Mouse (Mus musculus): ENCODE results near the gene Wdr20.
"Not testable (repeated sequence)": the region's sequence is repeated elsewhere in the genome, so short reads cannot be mapped to it uniquely, and the experiment has no call there.

Gene Wdr20

GRCm38 (mm10) chr12:110713784-110714183 lies 24.0 kb upstream of the Wdr20 start:
- DNase-seq (ENCODE audit: low spot score in 2 of 2), result no peak

DNA sequence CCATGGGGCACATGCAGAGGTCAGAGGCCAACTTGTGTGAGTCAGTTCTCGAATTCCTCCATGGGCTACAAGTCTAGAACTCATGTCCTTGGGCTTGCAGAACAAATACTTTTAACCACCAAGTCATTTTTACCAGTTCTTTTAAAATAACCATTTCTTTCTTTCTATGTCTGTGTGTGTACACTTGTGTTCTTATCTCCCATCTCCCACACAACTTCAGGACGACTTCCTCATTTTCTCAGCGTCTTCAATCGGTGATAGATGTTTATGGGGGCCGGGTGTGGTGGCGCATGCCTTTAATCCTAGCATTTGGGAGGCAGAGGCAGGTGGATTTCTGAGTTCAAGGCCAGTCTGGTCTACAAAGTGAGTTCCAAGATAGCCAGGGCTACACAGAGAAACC lies 23.5 kb upstream of the Wdr20 start:
- DNase-seq (ENCODE audit: low spot score in 2 of 2), result no peak

DNA sequence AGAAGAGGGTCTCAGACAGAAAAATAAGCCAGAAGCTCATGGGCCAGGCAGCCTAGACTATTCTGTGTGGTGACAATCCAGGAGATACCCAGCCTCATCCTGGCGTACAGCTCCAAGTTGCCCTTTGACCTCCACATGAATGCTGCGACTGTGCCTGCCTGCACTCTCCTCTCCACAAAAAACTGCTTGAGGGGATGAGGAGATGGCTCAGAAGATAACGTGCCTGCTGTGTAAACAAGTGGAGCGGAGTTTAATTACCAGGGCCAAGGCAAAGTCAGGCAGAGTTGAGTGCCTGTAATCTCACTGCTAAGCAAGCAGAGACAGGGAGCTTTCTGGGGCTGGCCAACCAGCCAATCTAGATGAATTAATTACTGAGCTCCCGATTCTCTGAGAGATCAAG lies 21.7 kb upstream of the Wdr20 start:
- DNase-seq (ENCODE audit: low spot score in 2 of 2), result no peak

- no peak for DNase-seq (ENCODE audit: low spot score in 2 of 2)
Measured at GRCm38 (mm10) chr12:110725051-110725450, 12.7 kb upstream of the Wdr20 start.

- no peak for DNase-seq (ENCODE audit: low spot score in 2 of 2)
Measured at GRCm38 (mm10) chr12:110725489-110725888, 12.3 kb upstream of the Wdr20 start.

DNA sequence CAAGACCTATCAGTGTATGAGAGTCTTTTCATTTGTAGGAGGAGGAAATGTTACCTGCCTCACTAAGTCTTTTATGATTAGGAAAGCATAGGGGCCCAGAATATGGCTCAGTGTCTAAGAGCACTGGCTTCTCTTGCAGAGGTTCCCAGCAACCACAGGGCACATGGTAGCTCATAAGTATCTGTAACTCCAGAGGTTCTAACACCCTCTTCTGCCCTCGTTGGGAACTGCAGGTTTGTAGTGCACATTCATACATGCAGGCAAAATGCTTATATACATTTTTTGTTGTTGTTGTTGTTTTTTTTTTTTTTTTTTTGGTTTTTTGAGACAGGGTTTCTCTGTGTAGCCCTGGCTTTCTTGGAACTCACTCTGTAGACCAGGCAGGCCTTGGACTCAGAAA lies 11.3 kb upstream of the Wdr20 start:
- DNase-seq (ENCODE audit: low spot score in 2 of 2), result no peak

DNA sequence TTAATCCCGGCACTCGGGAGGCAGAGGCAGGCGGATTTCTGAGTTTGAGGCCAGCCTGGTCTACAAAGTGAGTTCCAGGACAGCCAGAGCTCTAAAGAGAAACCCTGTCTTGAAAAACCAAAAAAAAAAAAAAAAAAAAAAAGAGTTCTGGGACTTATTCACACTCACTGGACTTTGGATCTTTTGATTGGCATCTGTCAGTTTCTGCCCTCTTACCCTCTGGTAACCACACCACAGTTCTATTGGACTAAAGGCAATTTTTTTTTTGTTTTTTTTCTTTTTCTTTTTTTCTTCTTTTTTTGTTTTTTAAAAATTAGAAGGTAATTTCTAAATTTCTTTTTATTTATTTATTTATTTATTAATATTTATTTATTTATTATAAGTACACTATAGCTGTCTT lies 4.5 kb upstream of the Wdr20 start:
- DNase-seq (ENCODE audit: low spot score in 2 of 2), result not testable (repeated sequence)

DNA sequence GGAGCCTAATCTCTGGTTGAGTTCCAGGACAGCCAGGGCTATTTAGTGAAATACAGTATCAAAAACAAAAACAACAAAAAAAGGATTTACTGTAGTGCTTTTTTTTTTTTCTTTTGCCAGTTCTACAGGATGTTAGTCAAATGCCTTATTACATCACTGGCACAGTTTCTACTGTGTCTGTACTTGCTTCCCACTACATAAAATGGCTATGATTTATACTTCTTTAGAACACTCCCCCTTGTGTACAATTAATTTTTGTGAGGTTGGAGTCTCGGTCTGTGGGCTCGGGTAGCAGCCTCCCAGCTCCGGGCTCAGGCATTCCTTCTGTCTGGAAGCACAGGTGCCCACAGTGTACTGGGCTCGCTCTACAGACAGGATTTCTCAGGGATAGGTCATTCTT lies 1.1 kb upstream of the Wdr20 start:
- no peak for DNase-seq (ENCODE audit: low spot score in 2 of 2)

GRCm38 (mm10) chr12:110738158-110738921 lies 596 bp downstream of the Wdr20 start:
- peak in 1 of 2 experiments; percentile 17 for DNase-seq (ENCODE audit: low spot score in 2 of 2)

DNA sequence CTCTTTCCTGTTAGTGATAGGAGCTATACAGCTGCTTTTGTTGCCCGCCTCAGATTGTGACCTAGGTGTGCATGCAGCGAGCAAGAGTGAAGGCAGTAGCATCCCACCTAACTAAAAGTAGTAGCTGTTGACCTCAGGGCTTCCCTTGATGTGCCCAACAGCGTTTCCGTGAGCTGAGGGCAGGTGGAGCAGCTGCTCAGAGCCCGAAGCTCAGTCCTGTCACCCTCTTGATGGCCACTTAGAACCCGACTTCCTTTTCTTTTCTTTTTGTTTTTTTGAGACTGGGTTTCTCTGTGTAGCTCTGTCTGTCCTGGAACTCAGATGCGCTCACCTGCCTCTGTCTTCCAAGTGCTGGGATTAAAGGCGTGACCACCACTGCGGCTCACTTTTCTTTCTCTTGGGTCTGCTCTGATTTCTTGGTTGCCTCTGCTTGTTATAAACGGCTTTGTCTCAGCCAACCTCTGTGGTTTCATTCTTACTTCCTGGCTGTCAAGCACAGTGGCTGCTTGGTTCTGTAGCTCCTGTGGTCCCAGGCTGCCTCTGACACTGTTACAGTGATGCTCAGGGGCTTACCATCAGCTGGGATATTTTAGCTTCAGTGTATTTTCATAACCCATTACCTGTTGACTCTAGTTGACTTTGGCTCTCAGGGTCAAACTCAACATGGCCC lies 13.2 kb downstream of the Wdr20 start:
- DNase-seq (ENCODE audit: low spot score in 2 of 2), result no peak

GRCm38 (mm10) chr12:110752703-110753102 lies 15.0 kb downstream of the Wdr20 start:
- no peak for DNase-seq (ENCODE audit: low spot score in 2 of 2)

GRCm38 (mm10) chr12:110753976-110754375 lies 16.2 kb downstream of the Wdr20 start:
- no peak for DNase-seq (ENCODE audit: low spot score in 2 of 2)

DNA sequence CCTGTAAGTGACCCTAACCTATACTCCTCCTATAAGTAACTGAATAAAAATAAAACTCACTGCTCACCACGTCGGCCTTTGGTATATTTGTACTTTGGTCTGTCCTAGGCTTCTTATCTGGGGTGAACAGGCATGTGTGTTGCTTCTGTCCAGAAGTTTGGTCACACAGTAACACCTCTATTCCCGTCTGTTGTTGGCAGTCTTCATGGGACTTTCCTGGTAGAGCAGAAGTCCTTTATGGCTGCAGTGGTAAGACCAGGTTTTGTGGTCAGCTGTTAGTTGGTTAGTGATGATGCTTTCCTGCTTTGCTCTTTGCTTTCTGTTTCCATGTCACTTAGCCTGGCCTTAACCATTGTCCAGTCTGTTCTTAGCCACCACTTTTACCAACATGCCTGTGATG lies 19.4 kb downstream of the Wdr20 start:
- no peak for DNase-seq (ENCODE audit: low spot score in 2 of 2)

DNA sequence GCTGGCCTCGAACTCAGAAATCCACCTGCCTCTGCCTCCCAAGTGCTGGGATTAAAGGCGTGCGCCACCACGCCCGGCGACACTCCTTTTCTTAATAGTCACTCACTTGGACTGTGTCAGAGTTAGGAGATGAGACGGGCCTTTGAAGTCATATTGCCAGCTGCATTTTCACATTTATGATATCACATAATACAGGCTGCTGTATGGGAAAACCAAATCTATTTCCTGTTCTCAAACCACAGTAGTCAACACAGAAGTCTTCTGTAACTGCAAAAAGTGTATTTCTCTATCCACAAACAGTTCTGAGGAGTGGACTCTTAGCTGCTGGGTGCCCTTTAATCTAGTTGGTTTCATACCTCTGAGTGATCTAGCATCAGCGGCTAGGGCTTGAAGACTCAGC lies 21.2 kb downstream of the Wdr20 start:
- no peak for DNase-seq (ENCODE audit: low spot score in 2 of 2)

DNA sequence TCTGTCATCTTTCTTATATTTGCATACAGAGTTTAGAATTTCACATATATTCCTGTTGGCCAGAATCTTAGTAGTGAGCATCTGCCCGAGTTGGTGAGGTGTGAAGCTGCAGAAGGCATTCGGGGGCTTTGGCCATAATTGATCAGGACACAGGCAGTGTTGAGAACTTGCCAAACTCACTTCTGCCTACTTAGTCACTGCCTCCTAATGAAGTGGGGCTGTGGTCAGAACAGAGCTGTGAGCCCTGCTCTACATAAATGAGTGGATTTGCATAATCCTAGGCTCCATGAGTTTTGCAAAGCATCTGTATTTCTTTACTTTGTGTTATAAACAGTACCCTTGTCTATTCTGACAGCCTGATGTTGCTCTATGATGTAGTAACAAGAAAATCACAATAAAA lies 24.6 kb downstream of the Wdr20 start:
- no peak for DNase-seq (ENCODE audit: low spot score in 2 of 2)

DNA sequence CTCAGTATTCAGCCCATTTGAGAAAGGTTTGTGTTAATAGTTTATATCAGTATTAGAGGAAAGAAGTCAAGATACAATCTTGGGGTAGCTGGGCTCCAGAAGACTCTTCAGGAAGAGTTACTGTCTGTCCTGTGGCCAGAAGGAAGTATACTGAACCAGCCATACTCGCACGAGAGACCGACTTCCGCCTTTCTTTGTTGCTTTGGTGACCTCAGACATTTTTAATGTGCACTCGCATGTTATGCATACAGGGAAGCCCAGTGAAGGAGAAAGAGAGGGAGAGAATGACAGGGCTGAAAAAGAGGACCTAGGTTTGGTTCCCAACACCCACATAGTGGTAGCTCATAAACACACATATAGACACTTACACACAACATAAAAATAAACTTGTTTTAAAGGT lies 26.8 kb downstream of the Wdr20 start:
- DNase-seq (ENCODE audit: low spot score in 2 of 2), result no peak

DNA sequence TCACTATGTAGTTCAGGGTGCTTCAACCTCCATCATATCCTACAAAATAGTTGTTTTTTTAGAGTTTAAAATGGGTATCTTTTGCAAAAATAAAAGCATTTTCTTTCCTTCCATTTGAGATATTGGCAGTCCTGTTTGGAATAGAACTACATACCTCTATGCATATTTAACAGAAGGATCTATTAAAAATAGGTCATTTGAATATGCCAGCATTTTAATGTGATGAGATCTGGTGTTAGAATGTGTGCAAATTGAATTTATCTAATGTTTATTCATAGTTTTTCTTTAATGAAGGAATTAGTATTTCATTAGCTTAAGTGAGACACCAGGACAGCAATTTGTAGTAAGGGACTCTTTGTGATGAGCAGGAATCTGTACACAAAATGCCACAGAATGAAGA lies 30.8 kb downstream of the Wdr20 start:
- DNase-seq (ENCODE audit: low spot score in 2 of 2), result no peak

- no peak for DNase-seq (ENCODE audit: low spot score in 2 of 2)
Measured at GRCm38 (mm10) chr12:110769660-110770297, 32.0 kb downstream of the Wdr20 start.

DNA sequence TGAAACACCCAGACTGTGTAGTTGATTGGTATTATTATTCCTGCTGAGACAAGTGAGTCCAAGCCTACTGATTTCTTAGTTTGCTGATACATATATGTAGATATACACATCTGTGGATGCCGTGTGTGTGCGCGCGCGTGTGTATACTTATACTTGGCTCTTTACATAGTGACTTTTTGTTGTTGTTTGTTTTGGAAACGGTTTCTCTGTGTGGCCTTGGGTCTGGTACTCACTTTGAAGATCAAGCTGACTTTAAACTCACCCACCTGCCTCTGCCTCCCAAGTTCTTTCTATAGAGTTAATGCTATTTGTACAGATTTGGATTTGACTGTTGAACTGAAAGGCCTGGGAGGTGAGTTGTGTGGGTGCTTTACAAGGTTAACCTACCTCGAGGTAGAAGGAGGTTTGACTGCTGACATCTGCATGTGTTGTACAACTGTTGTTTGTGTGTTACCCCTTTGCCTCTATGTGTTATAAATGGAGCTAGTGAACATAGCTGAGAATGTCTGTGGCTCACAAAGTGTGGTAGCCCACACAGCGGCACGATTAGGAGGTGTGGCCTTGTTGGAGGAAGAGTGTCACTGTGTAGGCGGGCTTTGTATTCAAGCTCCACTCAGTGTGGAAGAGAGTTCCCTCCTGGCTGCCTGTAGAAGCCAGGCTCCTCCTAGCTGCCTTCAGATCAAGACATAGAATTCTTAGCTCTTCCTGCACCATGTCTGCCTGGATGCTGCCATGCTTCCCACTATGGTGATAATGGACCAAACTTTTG lies 32.9 kb downstream of the Wdr20 start:
- no peak for DNase-seq (ENCODE audit: low spot score in 2 of 2)

DNA sequence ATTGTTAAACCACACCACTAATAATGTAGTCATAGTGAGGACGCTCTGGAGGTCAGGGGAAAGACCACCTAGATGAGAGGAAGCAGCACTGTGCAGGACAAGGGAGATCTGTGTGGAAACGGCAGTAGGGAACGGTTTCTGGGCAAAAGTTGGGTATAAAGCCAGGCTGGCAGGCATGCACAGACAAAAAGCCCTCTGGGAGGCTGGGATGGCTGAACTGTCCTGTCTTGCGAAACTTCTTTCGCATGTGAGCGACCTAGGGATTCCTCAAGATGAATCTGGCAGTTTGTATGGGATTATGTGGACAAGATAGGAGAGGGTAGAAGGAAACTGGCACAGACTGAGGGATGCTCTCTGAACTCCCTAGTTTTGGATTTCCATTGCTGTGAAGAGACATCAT lies 34.2 kb downstream of the Wdr20 start:
- no peak for DNase-seq (ENCODE audit: low spot score in 2 of 2)

GRCm38 (mm10) chr12:110775628-110776426 lies 38.1 kb downstream of the Wdr20 start:
- DNase-seq (ENCODE audit: low spot score in 2 of 2), result no peak

Data from frontal cortex, postnatal 14 days (tissue).